Mouse (Mus musculus): ENCODE data around the gene Eci2. TPM values are rescaled to one million over a fixed set of nuclear protein-coding genes. Genes with fewer than 3 reads are reported as not detected.
"Not testable (repeated sequence)": the region's sequence is repeated elsewhere in the genome, so short reads cannot be mapped to it uniquely, and the experiment has no call there.

The Eci2 gene
- polyA plus RNA-seq, 1 experiment from 2014 or later = 112 TPM

DNA sequence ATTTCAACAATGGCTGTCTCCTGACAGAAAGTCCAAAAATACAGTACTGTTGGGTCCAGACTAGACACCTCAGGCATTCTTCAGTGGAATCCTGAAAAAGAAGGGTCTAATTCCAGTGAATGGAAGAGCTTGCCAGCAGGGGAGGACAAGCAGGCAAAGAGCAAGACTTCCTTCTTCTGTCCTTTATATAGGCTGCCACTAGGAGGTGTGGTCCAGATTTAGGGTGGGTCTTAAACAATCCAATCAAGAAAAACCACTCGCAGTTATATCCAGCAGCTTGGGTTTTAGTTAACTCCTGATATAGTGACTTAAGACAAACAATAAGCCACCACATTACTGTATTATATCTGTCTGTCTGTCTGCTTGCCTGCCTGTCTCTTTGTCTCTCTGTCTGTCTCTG lies 53.1 kb downstream of the Eci2 start:
- H3K27ac ChIP-seq (ENCODE audit: low read length) = no peak overlapping the region
- WGBS = 53% methylated on average over 1 of the region's 1 CpGs

DNA sequence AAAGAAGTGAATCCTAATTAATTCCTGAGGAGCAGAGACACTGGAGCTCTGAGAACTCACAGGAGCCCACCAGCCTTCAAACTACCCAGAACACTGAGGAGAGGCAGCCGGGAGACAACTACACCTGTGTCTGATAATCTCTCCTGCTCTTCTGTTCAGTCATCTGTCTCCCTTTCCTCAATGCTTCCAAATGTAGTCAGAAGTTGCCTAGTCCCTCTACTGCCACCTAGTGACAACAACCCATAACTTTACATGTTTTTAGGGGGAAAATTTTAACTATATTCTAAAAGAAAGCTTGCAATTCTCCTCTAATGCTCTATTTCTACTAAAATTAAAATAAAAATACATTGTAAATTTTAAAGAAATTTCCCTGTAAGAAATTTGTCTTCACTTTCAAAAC lies 53.7 kb downstream of the Eci2 start:
- WGBS = 38% methylated on average over 1 of the region's 1 CpGs
- H3K4me2 ChIP-seq (ENCODE audit: low read length) = no peak overlapping the region
- H3K27ac ChIP-seq (ENCODE audit: low read length) = no peak overlapping the region
- no peaks in the 10 kb centered on the region for H3K4me1 ChIP-seq (replicated peaks; ENCODE audit: control insufficient read depth, insufficient read depth, low read length)
- no peaks in the 10 kb centered on the region for H3K27me3 ChIP-seq (replicated peaks; ENCODE audit: control insufficient read depth, insufficient read depth, low read length)
- no peaks in the 10 kb centered on the region for H3K9me3 ChIP-seq (ENCODE audit: control insufficient read depth, low read length)
- peaks cover 12% of the 10 kb centered on the region for H3K36me3 ChIP-seq (ENCODE audit: control insufficient read depth, insufficient read depth)
- H3K9ac ChIP-seq (replicated peaks; ENCODE audit: low read depth, low read length) = no peak overlapping the region
- no peak overlapping the region for H3K4me3 ChIP-seq (replicated peaks; ENCODE audit: low read length)
- ATAC-seq = no peak

More for the DNA sequence above, 53.1 kb downstream of the Eci2 start:
- Histone ChIP-seq H3K36me3 (ENCODE audit: control insufficient read depth, insufficient read depth) (peaks cover 15% of the 10 kb centered on the region), H3K9me3 (ENCODE audit: control insufficient read depth, low read length) (no peaks in the 10 kb centered on the region), H3K27me3 (replicated peaks; ENCODE audit: control insufficient read depth, insufficient read depth, low read length) (no peaks in the 10 kb centered on the region), H3K4me2 (ENCODE audit: low read length) (no peak overlapping the region), H3K4me3 (replicated peaks; ENCODE audit: low read length) (no peak overlapping the region), H3K4me1 (replicated peaks; ENCODE audit: control insufficient read depth, insufficient read depth, low read length) (no peaks in the 10 kb centered on the region), H3K9ac (replicated peaks; ENCODE audit: low read depth, low read length) (no peak overlapping the region)
- no peak for ATAC-seq

DNA sequence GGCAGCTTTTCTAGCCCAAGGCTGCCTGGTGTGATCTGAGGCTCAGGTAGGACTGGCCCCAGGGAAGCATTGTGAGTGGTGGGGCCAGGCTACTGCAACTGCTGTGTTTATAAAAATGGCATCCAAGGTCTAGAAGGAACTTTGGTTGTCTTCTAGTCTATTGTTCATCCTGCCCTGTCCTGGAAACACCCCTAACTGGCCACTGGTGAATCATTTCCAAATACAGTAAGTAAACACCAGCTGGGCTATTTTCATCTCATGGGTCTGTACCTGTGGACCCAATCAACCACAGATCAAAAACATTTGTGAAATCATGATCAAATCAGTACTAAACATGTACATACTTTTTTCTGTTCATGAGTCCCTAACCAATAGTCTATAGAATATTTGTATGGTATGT lies 54.4 kb downstream of the Eci2 start:
- not testable (repeated sequence) for H3K4me2 ChIP-seq (ENCODE audit: low read length); H3K27ac ChIP-seq (ENCODE audit: low read length); H3K9me3 ChIP-seq (ENCODE audit: control insufficient read depth, low read length); H3K36me3 ChIP-seq (ENCODE audit: control insufficient read depth, insufficient read depth); H3K9ac ChIP-seq (replicated peaks; ENCODE audit: low read depth, low read length); H3K4me1 ChIP-seq (replicated peaks; ENCODE audit: control insufficient read depth, insufficient read depth, low read length); H3K4me3 ChIP-seq (replicated peaks; ENCODE audit: low read length); ATAC-seq; H3K27me3 ChIP-seq (replicated peaks; ENCODE audit: control insufficient read depth, insufficient read depth, low read length)

DNA sequence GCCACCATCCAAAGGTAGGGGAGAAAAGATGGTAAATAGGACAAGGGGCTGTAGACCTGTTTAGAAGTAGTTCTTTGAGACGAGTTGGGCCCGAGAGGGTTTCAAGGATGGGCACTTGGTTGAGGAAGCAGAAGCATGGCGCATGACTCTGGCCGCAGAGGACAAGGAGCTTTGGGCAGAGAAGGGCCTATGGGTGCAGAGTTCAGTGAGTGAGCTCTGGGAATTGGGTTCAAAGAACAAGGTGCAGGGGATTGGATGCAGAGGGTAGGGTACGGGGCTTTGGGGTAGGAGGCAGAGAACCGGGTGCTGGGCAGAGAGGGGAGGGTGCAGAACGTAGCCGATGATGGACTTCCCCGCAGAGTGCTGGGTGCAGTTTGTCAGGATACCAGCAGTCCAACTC lies 61.2 kb downstream of the Eci2 start:
- not testable (repeated sequence) for H3K36me3 ChIP-seq (ENCODE audit: control insufficient read depth, insufficient read depth); H3K27ac ChIP-seq (ENCODE audit: low read length); H3K9me3 ChIP-seq (ENCODE audit: control insufficient read depth, low read length); H3K4me3 ChIP-seq (replicated peaks; ENCODE audit: low read length); H3K4me2 ChIP-seq (ENCODE audit: low read length); H3K27me3 ChIP-seq (replicated peaks; ENCODE audit: control insufficient read depth, insufficient read depth, low read length); H3K9ac ChIP-seq (replicated peaks; ENCODE audit: low read depth, low read length); ATAC-seq
- H3K4me1 ChIP-seq (replicated peaks; ENCODE audit: control insufficient read depth, insufficient read depth, low read length) = peaks cover 13% of the 10 kb centered on the region
- 75% methylated on average over 9 of the region's 9 CpGs for WGBS

DNA sequence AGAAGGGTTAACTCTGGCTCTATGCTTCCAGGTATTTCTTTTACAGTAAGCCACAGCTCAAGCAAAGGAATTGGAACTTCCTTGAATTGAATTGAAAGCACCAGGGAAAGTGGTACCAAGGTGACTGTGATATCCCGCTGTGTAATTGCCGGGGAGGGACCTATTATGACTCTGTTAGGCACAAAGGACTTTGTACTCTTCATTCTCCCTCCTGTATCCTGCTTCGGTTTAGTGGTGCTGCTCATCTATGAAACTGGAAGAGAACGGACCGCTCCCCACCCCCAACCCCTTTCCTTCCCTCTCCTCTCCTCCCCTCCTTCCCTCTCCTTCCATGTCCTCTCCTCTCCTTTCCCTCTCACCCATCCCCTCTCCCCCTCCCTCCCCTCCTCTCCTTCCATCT lies 62.0 kb downstream of the Eci2 start:
- Histone ChIP-seq H3K36me3 (ENCODE audit: control insufficient read depth, insufficient read depth) (no peaks in the 10 kb centered on the region), H3K9me3 (ENCODE audit: control insufficient read depth, low read length) (no peaks in the 10 kb centered on the region), H3K4me3 (replicated peaks; ENCODE audit: low read length) (no peak overlapping the region), H3K9ac (replicated peaks; ENCODE audit: low read depth, low read length) (no peak overlapping the region), H3K27ac (ENCODE audit: low read length) (no peak overlapping the region), H3K27me3 (replicated peaks; ENCODE audit: control insufficient read depth, insufficient read depth, low read length) (no peaks in the 10 kb centered on the region; the same call in none of the 2 replicates), H3K4me2 (ENCODE audit: low read length) (peak overlapping the region; percentile 79), H3K4me1 (replicated peaks; ENCODE audit: control insufficient read depth, insufficient read depth, low read length) (peaks cover 13% of the 10 kb centered on the region)
- 10% methylated on average over 5 of the region's 5 CpGs for WGBS
- ATAC-seq = no peak

DNA sequence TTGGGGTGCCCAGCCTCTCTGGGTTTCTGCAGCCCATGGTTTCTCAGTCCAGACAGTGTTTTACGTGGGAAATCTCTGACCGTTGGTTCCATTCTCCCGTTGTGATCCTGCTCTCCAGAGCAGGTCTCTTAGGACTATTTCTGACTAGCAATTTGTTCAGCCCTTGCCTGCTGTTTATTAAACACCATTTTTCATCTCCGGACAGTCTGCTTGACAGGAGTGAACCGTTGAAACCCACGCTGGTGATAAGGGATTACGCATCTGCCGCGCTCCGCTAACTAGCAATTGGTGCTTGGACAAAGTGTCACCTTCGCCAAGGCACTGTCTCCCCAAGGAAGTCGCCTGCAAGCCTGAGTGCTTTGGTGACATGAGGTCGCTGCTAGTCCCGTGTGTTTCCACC lies 62.5 kb downstream of the Eci2 start:
- no peaks in the 10 kb centered on the region for H3K9me3 ChIP-seq (ENCODE audit: control insufficient read depth, low read length)
- peak; percentile 10; the same call in 1 of the 2 replicates for ATAC-seq
- 4% methylated on average over 14 of the region's 14 CpGs for WGBS
- no peak overlapping the region for H3K27ac ChIP-seq (ENCODE audit: low read length)
- H3K4me1 ChIP-seq (replicated peaks; ENCODE audit: control insufficient read depth, insufficient read depth, low read length) = peaks cover 13% of the 10 kb centered on the region
- H3K4me3 ChIP-seq (replicated peaks; ENCODE audit: low read length) = peak overlapping the region; percentile 40
- no peaks in the 10 kb centered on the region for H3K36me3 ChIP-seq (ENCODE audit: control insufficient read depth, insufficient read depth)
- 0 out of 2 replicates have a peak overlapping the region, but pooled peaks have one; percentile 18 for H3K9ac ChIP-seq (replicated peaks; ENCODE audit: low read depth, low read length)
- peak overlapping the region; percentile 79 for H3K4me2 ChIP-seq (ENCODE audit: low read length)
- no peaks in the 10 kb centered on the region; the same call in none of the 2 replicates for H3K27me3 ChIP-seq (replicated peaks; ENCODE audit: control insufficient read depth, insufficient read depth, low read length)

DNA sequence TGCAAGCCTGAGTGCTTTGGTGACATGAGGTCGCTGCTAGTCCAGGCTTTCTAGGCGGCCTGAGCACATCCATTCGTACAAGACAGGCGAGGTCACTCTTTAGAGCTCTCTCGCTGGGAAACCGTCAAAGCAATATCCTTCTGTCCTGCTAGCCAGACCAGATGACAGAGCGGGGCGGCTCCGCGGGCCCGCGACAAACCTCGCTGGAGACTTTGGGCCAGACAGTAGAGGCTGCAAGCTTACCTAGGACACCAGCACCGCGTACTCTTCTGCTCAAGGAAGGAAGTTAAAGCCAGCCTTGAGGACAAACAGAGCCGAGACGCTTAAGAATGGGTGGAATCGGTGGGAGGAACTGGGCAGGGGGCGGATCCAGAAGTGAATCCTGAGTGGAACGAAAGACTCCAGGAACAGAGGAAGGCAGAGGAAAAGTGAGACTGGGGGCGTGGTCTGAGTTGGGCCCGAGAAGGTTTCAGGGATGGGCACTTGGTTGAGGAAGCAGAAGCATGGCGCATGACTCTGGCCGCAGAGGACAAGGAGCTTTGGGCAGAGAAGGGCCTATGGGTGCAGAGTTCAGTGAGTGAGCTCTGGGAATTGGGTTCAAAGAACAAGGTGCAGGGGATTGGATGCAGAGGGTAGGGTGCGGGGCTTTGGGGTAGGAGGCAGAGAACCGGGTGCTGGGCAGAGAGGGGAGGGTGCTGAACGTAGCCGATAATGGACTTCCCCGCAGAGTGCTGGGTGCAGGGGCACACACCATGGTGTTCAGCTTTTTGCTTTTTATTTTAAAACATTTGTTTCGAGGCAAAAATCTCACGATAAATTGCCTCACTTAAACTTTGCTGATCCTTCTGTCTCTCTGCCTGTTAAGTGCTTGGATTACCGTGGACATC lies 63.1 kb downstream of the Eci2 start, which contains the start of gene Eci3:
Gene Eci3, minus strand, starts transcription at position 300 of the 887 bp plus-strand sequence.
- Histone ChIP-seq H3K9ac (replicated peaks; ENCODE audit: low read depth, low read length) (peak within 1 kb of the TSS; percentile 24; the same call in 1 of the 2 replicates), H3K4me2 (ENCODE audit: low read length) (peak within 1 kb of the TSS; percentile 79), H3K4me1 (replicated peaks; ENCODE audit: control insufficient read depth, insufficient read depth, low read length) (peaks cover 13% of the 10 kb centered on the region), H3K9me3 (ENCODE audit: control insufficient read depth, low read length) (no peaks in the 10 kb centered on the region), H3K4me3 (replicated peaks; ENCODE audit: low read length) (peak within 1 kb of the TSS; percentile 40), H3K27ac (ENCODE audit: low read length) (no peak within 1 kb of the TSS), H3K36me3 (ENCODE audit: control insufficient read depth, insufficient read depth) (no peaks in the 10 kb centered on the region), H3K27me3 (replicated peaks; ENCODE audit: control insufficient read depth, insufficient read depth, low read length) (no peaks in the 10 kb centered on the region; the same call in none of the 2 replicates)
- ATAC-seq = peak; percentile 72
- WGBS = 3% methylated on average over 30 of the region's 32 CpGs

DNA sequence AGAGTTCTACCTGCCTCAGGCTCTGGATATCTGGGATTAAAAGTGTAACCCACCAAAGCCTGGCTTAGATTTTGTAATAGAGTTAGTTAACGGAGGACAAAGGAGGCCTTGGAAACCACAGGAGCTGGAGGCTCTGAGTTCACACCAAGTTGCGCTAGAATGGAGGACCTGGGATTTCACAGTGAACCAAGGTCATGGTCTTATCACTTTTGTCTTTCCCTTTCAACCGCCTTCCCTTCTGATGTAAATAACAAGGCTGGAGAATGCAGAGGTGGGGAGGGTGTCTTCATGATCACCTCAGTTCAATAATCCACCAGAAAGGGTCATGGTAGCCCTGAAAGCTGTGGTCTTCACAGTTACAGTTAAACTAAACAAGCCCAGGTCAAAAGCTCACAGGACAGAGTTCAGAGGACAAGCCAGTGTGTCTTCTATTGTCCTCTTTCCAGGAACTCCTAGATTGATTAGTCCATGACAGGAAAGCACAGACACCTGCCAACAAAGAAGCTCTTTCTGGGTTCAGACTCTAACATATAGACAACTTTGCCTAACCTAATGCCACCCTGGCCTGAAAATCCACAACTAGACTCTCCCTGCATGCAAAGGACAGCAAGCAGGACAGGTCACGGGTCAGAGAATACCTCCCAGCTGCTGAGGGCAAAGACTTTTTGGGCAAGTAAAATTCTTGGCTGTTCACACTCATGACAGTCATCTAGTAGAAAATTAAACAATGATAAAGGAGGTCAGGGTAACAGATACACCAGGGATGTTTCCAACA lies 65.7 kb downstream of the Eci2 start:
- H3K4me3 ChIP-seq (replicated peaks; ENCODE audit: low read length) = no peak overlapping the region
- H3K27ac ChIP-seq (ENCODE audit: low read length) = no peak overlapping the region
- no peaks in the 10 kb centered on the region; the same call in none of the 2 replicates for H3K27me3 ChIP-seq (replicated peaks; ENCODE audit: control insufficient read depth, insufficient read depth, low read length)
- ATAC-seq = no peak
- no peak overlapping the region for H3K4me2 ChIP-seq (ENCODE audit: low read length)
- no peaks in the 10 kb centered on the region for H3K36me3 ChIP-seq (ENCODE audit: control insufficient read depth, insufficient read depth)
- no peaks in the 10 kb centered on the region for H3K9me3 ChIP-seq (ENCODE audit: control insufficient read depth, low read length)
- H3K4me1 ChIP-seq (replicated peaks; ENCODE audit: control insufficient read depth, insufficient read depth, low read length) = peaks cover 13% of the 10 kb centered on the region
- H3K9ac ChIP-seq (replicated peaks; ENCODE audit: low read depth, low read length) = no peak overlapping the region
- 90% methylated on average over 4 of the region's 4 CpGs for WGBS

DNA sequence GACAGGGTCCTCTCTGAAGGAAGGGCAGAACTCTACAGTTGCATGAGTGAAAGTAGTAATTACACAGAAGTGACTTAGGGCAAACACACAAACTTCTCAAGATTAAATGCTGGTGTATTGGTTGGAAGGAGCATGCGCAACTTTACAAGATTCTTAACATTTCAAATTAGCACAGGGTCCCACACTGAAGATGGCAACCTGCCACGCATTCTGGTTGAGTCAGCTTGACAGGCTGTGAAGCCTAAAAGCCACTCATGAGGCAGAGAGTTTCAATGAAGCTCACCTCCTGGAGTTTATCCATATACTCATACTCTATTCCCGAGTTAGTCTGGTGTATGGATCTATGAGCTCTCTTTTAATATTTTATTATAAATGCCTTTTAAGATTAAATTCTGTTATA lies 68.7 kb downstream of the Eci2 start:
- H3K27ac ChIP-seq (ENCODE audit: low read length); H3K27me3 ChIP-seq (replicated peaks; ENCODE audit: control insufficient read depth, insufficient read depth, low read length); H3K4me2 ChIP-seq (ENCODE audit: low read length); H3K4me3 ChIP-seq (replicated peaks; ENCODE audit: low read length); H3K9ac ChIP-seq (replicated peaks; ENCODE audit: low read depth, low read length); H3K4me1 ChIP-seq (replicated peaks; ENCODE audit: control insufficient read depth, insufficient read depth, low read length); H3K36me3 ChIP-seq (ENCODE audit: control insufficient read depth, insufficient read depth); H3K9me3 ChIP-seq (ENCODE audit: control insufficient read depth, low read length); ATAC-seq: not testable (repeated sequence)
- WGBS = 60% methylated on average over 3 of the region's 3 CpGs

All from forebrain, embryonic 16.5 days (tissue).